Mouse (Mus musculus): ENCODE data around the gene Klhl42.

DNA sequence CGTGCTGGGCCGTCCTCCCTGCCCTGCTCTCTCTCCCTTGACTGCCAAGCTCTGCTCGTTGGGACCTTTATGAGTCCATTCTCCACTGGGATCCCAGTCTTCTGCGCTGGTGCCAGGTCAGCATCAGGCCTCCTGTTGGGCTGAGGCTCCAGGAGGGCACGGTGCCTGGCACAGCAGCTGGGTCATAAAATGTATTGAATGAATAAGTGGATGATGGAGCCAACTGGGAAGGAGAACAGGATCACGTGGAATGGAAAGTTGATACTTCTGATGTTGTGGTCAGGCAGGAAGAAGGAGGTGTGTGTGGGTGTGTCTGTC lies 26.3 kb upstream of the Klhl42 start:
- TF ChIP-seq POLR2A (IDR thresholded peaks at IDR 0.05; ENCODE audit: low read depth, low read length): no peak
- no peak for TF ChIP-seq CTCF (IDR thresholded peaks at IDR 0.05; ENCODE audit: extremely low read depth, insufficient read length, insufficient replicate concordance, low read depth, low read length)
